Mouse (Mus musculus) lung, embryonic 14.5 days (tissue): ENCODE measurements at regions not wholly inside any gene's neighbourhood (a gene's known extent, or its start where the extent isn't known, plus 50 kb on each side); places are given as distances from the start of the nearest gene placed in this dataset.

ENCODE experiments used
- ATAC-seq: fragments of 200-750 bp; cut with Nextera tagmentation; 2 replicates; pipeline ENCODE4 v1.8.0; 2017; ENCODE audit warnings: mild to moderate bottlenecking, moderate TSS enrichment, moderate library complexity; ENCODE audit not compliant: insufficient read depth
- DNase-seq: peaks from one replicate; pipeline ENCODE4 v3.0.0-alpha.2; 2015
- H3K27ac ChIP-seq: fragments of 300-500 bp; sonication (generic); 2 replicates; pipeline ENCODE4 v1.5.1; 2014; ENCODE audit warnings: low read depth, mild to moderate bottlenecking, moderate library complexity
- H3K27me3 ChIP-seq: fragments of 300-500 bp; sonication (generic); 2 replicates; pipeline ENCODE4 v1.6.1; 2014; ENCODE audit warnings: low read length, control low read depth; ENCODE audit not compliant: insufficient read depth
- H3K36me3 ChIP-seq: fragments of 300-500 bp; sonication (generic); 2 replicates; pipeline ENCODE4 v1.6.1; 2014; ENCODE audit warnings: control low read depth; ENCODE audit not compliant: insufficient read depth
- H3K4me1 ChIP-seq: fragments of 300-500 bp; sonication (generic); 2 replicates; pipeline ENCODE4 v1.6.1; 2014; ENCODE audit warnings: antibody characterized with exemption, control low read depth; ENCODE audit not compliant: insufficient read depth
- H3K4me2 ChIP-seq: fragments of 300-500 bp; sonication (generic); 2 replicates; pipeline ENCODE4 v1.6.1; 2014; ENCODE audit warnings: mild to moderate bottlenecking
- H3K4me3 ChIP-seq: fragments of 300-500 bp; sonication (generic); 2 replicates; pipeline ENCODE4 v1.5.1; 2014; ENCODE audit warnings: low read depth, low read length
- H3K9ac ChIP-seq: fragments of 300-500 bp; sonication (generic); 2 replicates; pipeline ENCODE4 v1.6.1; 2014
- H3K9me3 ChIP-seq: fragments of 300-500 bp; sonication (generic); 2 replicates; pipeline ENCODE4 v1.6.1; 2016; ENCODE audit warnings: low read depth, low read length, control low read depth
- CTCF ChIP-seq: IDR thresholded peaks from 2 replicates; pipeline ENCODE4 v1.5.1; 2016; ENCODE audit warnings: antibody characterized with exemption, low read depth
- WGBS: fragments of 180-500 bp; shearing (Covaris S2); extraction: QIAGEN DNeasy Blood & Tissue Kit; methylation state at CpG from one replicate; pipeline ENCODE4 v1.1.7; 2014; 5-methylcytosine and 5-hydroxymethylcytosine counted together

- TF ChIP-seq CTCF, result no peak
- no peak overlapping the region for H3K27ac ChIP-seq
- H3K4me2 ChIP-seq, result no peak overlapping the region
- H3K4me1 ChIP-seq, result no peaks in the 10 kb centered on the region; the same call in 1 of the 2 replicates
- DNase-seq, result no peak
- H3K27me3 ChIP-seq, result no peaks in the 10 kb centered on the region
- ATAC-seq, result peak; percentile 38; the same call in 1 of the 2 replicates
- H3K4me3 ChIP-seq, result no peak overlapping the region
- H3K9ac ChIP-seq, result no peak overlapping the region
- WGBS, result 48% methylated on average over 13 of the region's 13 CpGs
- H3K36me3 ChIP-seq, result no peaks in the 10 kb centered on the region
- H3K9me3 ChIP-seq, result no peaks in the 10 kb centered on the region
These were observed 241.9 kb downstream of the Sipa1l2 start for GRCm38 (mm10) chr8:125327551-125328262.

GRCm38 (mm10) chr8:125327006-125327405 lies 242.6 kb downstream of the Sipa1l2 start:
- Histone ChIP-seq H3K4me2 (no peak overlapping the region), H3K27me3 (no peaks in the 10 kb centered on the region), H3K27ac (no peak overlapping the region), H3K4me3 (no peak overlapping the region), H3K9ac (no peak overlapping the region), H3K4me1 (no peaks in the 10 kb centered on the region; the same call in 1 of the 2 replicates), H3K9me3 (no peaks in the 10 kb centered on the region), H3K36me3 (no peaks in the 10 kb centered on the region)
- WGBS, result 76% methylated on average over 6 of the region's 6 CpGs
- TF ChIP-seq CTCF, result no peak
- ATAC-seq, result no peak
- no peak for DNase-seq

- no peak overlapping the region for H3K4me2 ChIP-seq
- H3K27me3 ChIP-seq, result no peaks in the 10 kb centered on the region
- no peak overlapping the region for H3K9ac ChIP-seq
- WGBS, result 94% methylated on average over 6 of the region's 6 CpGs
- no peaks in the 10 kb centered on the region for H3K36me3 ChIP-seq
- H3K9me3 ChIP-seq, result no peaks in the 10 kb centered on the region
- H3K4me3 ChIP-seq, result no peak overlapping the region
- H3K27ac ChIP-seq, result no peak overlapping the region
- TF ChIP-seq CTCF, result no peak
- H3K4me1 ChIP-seq, result peaks cover 3% of the 10 kb centered on the region; the same call in 1 of the 2 replicates
- no peak for DNase-seq
- ATAC-seq, result no peak
These were observed 243.9 kb downstream of the Sipa1l2 start for GRCm38 (mm10) chr8:125325736-125326135.

GRCm38 (mm10) chr8:125322561-125322960 lies 247.0 kb downstream of the Sipa1l2 start:
- Histone ChIP-seq H3K27ac (peak overlapping the region; percentile 15; the same call in 1 of the 2 replicates), H3K4me2 (no peak overlapping the region), H3K4me1 (peaks cover 3% of the 10 kb centered on the region; the same call in 1 of the 2 replicates), H3K9ac (no peak overlapping the region), H3K36me3 (no peaks in the 10 kb centered on the region), H3K9me3 (no peaks in the 10 kb centered on the region), H3K27me3 (no peaks in the 10 kb centered on the region), H3K4me3 (no peak overlapping the region)
- no peak for ATAC-seq
- DNase-seq, result peak; percentile 68
- 61% methylated on average over 3 of the region's 3 CpGs for whole genome bisulfite sequencing
- no peak for TF ChIP-seq CTCF

- no peaks in the 10 kb centered on the region for H3K36me3 ChIP-seq
- 91% methylated on average over 6 of the region's 6 CpGs for WGBS
- no peak for DNase-seq
- no peaks in the 10 kb centered on the region for H3K9me3 ChIP-seq
- no peak overlapping the region for H3K4me3 ChIP-seq
- ATAC-seq, result no peak
- no peak overlapping the region for H3K4me2 ChIP-seq
- TF ChIP-seq CTCF, result no peak
- no peak overlapping the region for H3K9ac ChIP-seq
- peaks cover 6% of the 10 kb centered on the region; the same call in 1 of the 2 replicates for H3K4me1 ChIP-seq
- no peak overlapping the region for H3K27ac ChIP-seq
- no peaks in the 10 kb centered on the region for H3K27me3 ChIP-seq
These were observed 252.0 kb downstream of the Sipa1l2 start for GRCm38 (mm10) chr8:125317584-125317991.

GRCm38 (mm10) chr8:125315736-125316135 lies 253.9 kb downstream of the Sipa1l2 start:
- H3K4me1 ChIP-seq, result peaks cover 10% of the 10 kb centered on the region
- H3K4me3 ChIP-seq, result no peak overlapping the region
- no peaks in the 10 kb centered on the region for H3K36me3 ChIP-seq
- ATAC-seq (no peak), DNase-seq (no peak)
- no peak overlapping the region for H3K27ac ChIP-seq
- H3K9me3 ChIP-seq, result no peaks in the 10 kb centered on the region
- no peaks in the 10 kb centered on the region for H3K27me3 ChIP-seq
- no peak for TF ChIP-seq CTCF
- WGBS, result 88% methylated on average over 4 of the region's 4 CpGs
- H3K4me2 ChIP-seq, result no peak overlapping the region
- H3K9ac ChIP-seq, result no peak overlapping the region

- Histone ChIP-seq H3K4me2 (no peak overlapping the region), H3K27me3 (no peaks in the 10 kb centered on the region), H3K27ac (no peak overlapping the region), H3K4me3 (no peak overlapping the region), H3K9me3 (no peaks in the 10 kb centered on the region), H3K4me1 (peaks cover 15% of the 10 kb centered on the region), H3K9ac (no peak overlapping the region), H3K36me3 (no peaks in the 10 kb centered on the region)
- no peak for TF ChIP-seq CTCF
- WGBS, result 76% methylated on average over 6 of the region's 6 CpGs
- no peak for ATAC-seq
- DNase-seq, result no peak
These were observed 254.6 kb downstream of the Sipa1l2 start for GRCm38 (mm10) chr8:125314996-125315395.
